Mouse (Mus musculus): Measurements from ENCODE around the gene Pphln1. TPM values are rescaled to one million over a fixed set of nuclear protein-coding genes. Genes with fewer than 3 reads are reported as not detected.

Gene Pphln1
- total RNA-seq, 2 experiments from 2014 or later = 31.7 to 45.7 TPM

DNA sequence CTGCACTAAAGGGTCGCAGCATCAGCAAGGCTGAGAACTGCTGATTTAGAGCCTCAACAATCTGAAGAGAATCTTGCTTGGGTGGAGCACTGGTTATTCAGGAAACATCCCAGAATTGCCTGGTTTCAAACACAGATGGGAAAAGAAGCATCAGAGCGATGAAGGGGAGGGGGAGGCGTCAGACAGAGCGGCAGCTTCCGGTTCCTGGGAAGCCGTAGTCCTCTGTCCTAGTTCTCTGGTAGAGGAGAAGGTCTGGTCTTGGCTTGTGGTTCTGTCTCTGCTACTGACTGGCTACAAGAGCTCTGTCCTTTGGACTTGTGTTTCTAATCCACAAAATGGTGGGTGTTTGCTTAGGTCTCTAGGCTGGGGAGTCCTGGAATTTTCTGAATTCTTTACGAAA is 139.6 kb downstream of the Pphln1 start:
- no peak for ATAC-seq (ENCODE audit: poor library complexity, severe bottlenecking)

DNA sequence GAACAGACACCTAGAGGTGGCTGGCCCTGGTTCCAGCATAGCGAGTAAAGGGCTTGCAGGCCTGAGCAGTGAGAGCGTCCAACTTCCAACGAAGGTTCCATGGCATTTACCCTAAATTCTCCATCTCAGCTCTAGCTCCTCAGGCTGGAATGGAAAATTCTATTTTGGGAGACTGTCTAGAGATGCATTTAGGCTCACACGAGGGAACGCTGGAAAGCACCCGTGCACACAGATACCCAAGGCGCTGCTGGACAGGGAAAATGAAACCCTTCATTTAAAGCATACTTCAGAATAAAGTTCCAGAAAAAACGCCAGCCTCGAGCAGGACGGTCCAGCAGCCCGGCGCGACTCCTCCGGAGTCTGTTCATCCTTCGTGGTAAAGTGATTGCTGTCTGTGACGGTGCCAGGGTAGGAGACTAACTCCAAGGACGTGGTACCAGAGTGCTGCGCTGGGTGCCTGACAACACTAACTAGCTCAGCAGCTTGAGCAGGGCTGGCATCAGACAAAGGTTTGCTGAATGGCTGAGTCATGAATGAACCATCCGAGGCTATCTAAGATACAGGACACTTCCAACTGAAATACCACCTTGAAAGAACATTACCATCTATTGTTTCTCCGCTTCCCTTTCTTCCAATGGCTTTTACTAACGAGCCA is 140.5 kb downstream of the Pphln1 start:
- no peak for ATAC-seq (ENCODE audit: poor library complexity, severe bottlenecking)

DNA sequence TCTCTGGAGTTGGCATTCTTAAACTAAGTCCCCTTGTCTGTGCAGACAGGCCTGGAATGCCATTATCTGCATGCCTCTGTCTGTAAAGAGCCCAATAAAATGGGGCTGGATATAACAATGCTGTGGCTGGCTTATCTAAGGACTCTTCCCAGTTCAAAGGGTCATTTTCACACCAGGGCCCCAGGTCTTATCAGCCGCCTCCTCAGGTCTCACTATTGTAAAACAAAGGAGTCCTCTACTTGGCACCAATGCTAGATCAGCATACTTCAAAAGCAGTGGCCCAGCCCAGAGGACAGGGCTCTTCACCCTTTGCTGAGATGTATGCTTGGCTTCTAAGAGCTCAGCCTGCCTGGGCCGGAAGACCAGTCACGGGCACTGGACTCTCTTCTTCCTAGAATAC is 141.3 kb downstream of the Pphln1 start:
- ATAC-seq (ENCODE audit: poor library complexity, severe bottlenecking) = no peak

Other genes with a start within 250 kb of the Pphln1 start
- gene Gxylt1, start 123.2 kb upstream of the Pphln1 start, total RNA-seq (2015) = 25.5 and 26.4 TPM in 2 replicates
- 38.9 and 50.1 TPM in 2 replicates for gene Gxylt1, start 123.2 kb upstream of the Pphln1 start, total RNA-seq (2017)
- 46.2 and 49.0 TPM in 2 replicates for gene Yaf2, start 61.4 kb upstream of the Pphln1 start, total RNA-seq (2015)
- gene Yaf2, start 61.4 kb upstream of the Pphln1 start, total RNA-seq (2017) = 30.7 and 30.9 TPM in 2 replicates
- 111 and 124 TPM in 2 replicates for gene Zcrb1, start within 50 bp of the Pphln1 start, total RNA-seq (2015)
- gene Zcrb1, start within 50 bp of the Pphln1 start, total RNA-seq (2017) = 66.6 and 102 TPM in 2 replicates
- gene Prickle1, start 197.5 kb downstream of the Pphln1 start, total RNA-seq (2015) = 0.02 and 0.23 TPM in 2 replicates
- gene Prickle1, start 197.5 kb downstream of the Pphln1 start, total RNA-seq (2017) = 0.04 and 0.15 TPM in 2 replicates

All from megakaryocyte, adult 5-6 weeks (primary cell).